Mouse (Mus musculus) liver, adult 2 months (tissue): ENCODE data around the gene Rnft2.

Source experiments
- CTCF ChIP-seq: fragments of 200-500 bp; IDR thresholded peaks from 2 replicates; pipeline ENCODE4 v1.5.1; 2011; ENCODE audit warnings: low read depth, low read length, control low read depth
- POLR2A ChIP-seq: fragments of 200-500 bp; IDR thresholded peaks from 2 replicates; pipeline ENCODE4 v1.6.1; 2011; ENCODE audit warnings: low read length, control low read depth; ENCODE audit not compliant: insufficient read depth; ENCODE audit errors: extremely low read depth

- TF ChIP-seq CTCF: no peak
- no peak for TF ChIP-seq POLR2A
Measured at GRCm38 (mm10) chr5:118239671-118240070, 5.2 kb downstream of the Rnft2 start.
